Mouse (Mus musculus): ENCODE measurements at regions not wholly inside any gene's neighbourhood (a gene's known extent, or its start where the extent isn't known, plus 50 kb on each side); places are given as distances from the start of the nearest gene placed in this dataset.
A peak's percentile ranks its signal among the peaks of the same experiment; 100 is the strongest.

GRCm38 (mm10) chr15:8903651-8904050 lies 64.1 kb upstream of the Ranbp3l start:
- no peaks in the 10 kb centered on the region for H3K27me3 ChIP-seq (ENCODE audit: control insufficient read depth, insufficient read depth, low read length)
- H3K4me3 ChIP-seq (replicated peaks; ENCODE audit: insufficient read depth, low read depth, low read length), result no peak overlapping the region
- 81% methylated on average over 2 of the region's 2 CpGs for WGBS
- no peak for DNase-seq
- no peak overlapping the region for H3K27ac ChIP-seq (ENCODE audit: insufficient read depth, low read length)
- no peak for TF ChIP-seq CTCF (IDR thresholded peaks at IDR 0.05; ENCODE audit: borderline replicate concordance, insufficient read depth, low read depth, low read length)
- no peaks in the 10 kb centered on the region for H3K4me1 ChIP-seq (ENCODE audit: control insufficient read depth, insufficient read depth, low read length)

GRCm38 (mm10) chr15:8897487-8898158 lies 70.1 kb upstream of the Ranbp3l start:
- no peak overlapping the region for H3K4me3 ChIP-seq (replicated peaks; ENCODE audit: insufficient read depth, low read depth, low read length)
- peaks cover 5% of the 10 kb centered on the region for H3K4me1 ChIP-seq (ENCODE audit: control insufficient read depth, insufficient read depth, low read length)
- H3K27me3 ChIP-seq (ENCODE audit: control insufficient read depth, insufficient read depth, low read length), result no peaks in the 10 kb centered on the region; the same call in 1 of the 2 replicates
- TF ChIP-seq CTCF (IDR thresholded peaks at IDR 0.05; ENCODE audit: borderline replicate concordance, insufficient read depth, low read depth, low read length), result no peak
- no peak for TF ChIP-seq POLR2A (IDR thresholded peaks at IDR 0.05; ENCODE audit: borderline replicate concordance, insufficient read depth, low read length)
- 95% methylated on average over 11 of the region's 11 CpGs for WGBS
- no peak overlapping the region for H3K27ac ChIP-seq (ENCODE audit: insufficient read depth, low read length)
- no peak for DNase-seq

GRCm38 (mm10) chr15:8896856-8897255 lies 70.9 kb upstream of the Ranbp3l start:
- H3K27me3 ChIP-seq (ENCODE audit: control insufficient read depth, insufficient read depth, low read length), result no peaks in the 10 kb centered on the region; the same call in 1 of the 2 replicates
- no peak overlapping the region for H3K27ac ChIP-seq (ENCODE audit: insufficient read depth, low read length)
- no peak overlapping the region for H3K4me3 ChIP-seq (replicated peaks; ENCODE audit: insufficient read depth, low read depth, low read length)
- DNase-seq, result no peak
- H3K4me1 ChIP-seq (ENCODE audit: control insufficient read depth, insufficient read depth, low read length), result peaks cover 5% of the 10 kb centered on the region
- no peak for TF ChIP-seq POLR2A (IDR thresholded peaks at IDR 0.05; ENCODE audit: borderline replicate concordance, insufficient read depth, low read length)
- TF ChIP-seq CTCF (IDR thresholded peaks at IDR 0.05; ENCODE audit: borderline replicate concordance, insufficient read depth, low read depth, low read length), result no peak
- 91% methylated on average over 2 of the region's 2 CpGs for WGBS

GRCm38 (mm10) chr15:8896391-8896790 lies 71.4 kb upstream of the Ranbp3l start:
- Histone ChIP-seq H3K27ac (ENCODE audit: insufficient read depth, low read length) (no peak overlapping the region), H3K4me3 (replicated peaks; ENCODE audit: insufficient read depth, low read depth, low read length) (no peak overlapping the region), H3K4me1 (ENCODE audit: control insufficient read depth, insufficient read depth, low read length) (peaks cover 5% of the 10 kb centered on the region), H3K27me3 (ENCODE audit: control insufficient read depth, insufficient read depth, low read length) (no peaks in the 10 kb centered on the region; the same call in 1 of the 2 replicates)
- TF ChIP-seq POLR2A (IDR thresholded peaks at IDR 0.05; ENCODE audit: borderline replicate concordance, insufficient read depth, low read length) (no peak), CTCF (IDR thresholded peaks at IDR 0.05; ENCODE audit: borderline replicate concordance, insufficient read depth, low read depth, low read length) (no peak)
- 8% methylated on average over 12 of the region's 12 CpGs for WGBS
- DNase-seq, result peak; percentile 69 to 82

- over 99% methylated on average over 3 of the region's 3 CpGs for WGBS
- Histone ChIP-seq H3K27me3 (ENCODE audit: control insufficient read depth, insufficient read depth, low read length) (no peaks in the 10 kb centered on the region), H3K4me1 (ENCODE audit: control insufficient read depth, insufficient read depth, low read length) (no peaks in the 10 kb centered on the region), H3K27ac (ENCODE audit: insufficient read depth, low read length) (no peak overlapping the region), H3K4me3 (replicated peaks; ENCODE audit: insufficient read depth, low read depth, low read length) (no peak overlapping the region)
- no peak for TF ChIP-seq CTCF (IDR thresholded peaks at IDR 0.05; ENCODE audit: borderline replicate concordance, insufficient read depth, low read depth, low read length)
- no peak for TF ChIP-seq POLR2A (IDR thresholded peaks at IDR 0.05; ENCODE audit: borderline replicate concordance, insufficient read depth, low read length)
- DNase-seq, result no peak
Observed at GRCm38 (mm10) chr15:8885585-8885984, 82.2 kb upstream of the Ranbp3l start.

GRCm38 (mm10) chr15:8884608-8885467 lies 82.9 kb upstream of the Ranbp3l start:
- no peak for TF ChIP-seq POLR2A (IDR thresholded peaks at IDR 0.05; ENCODE audit: borderline replicate concordance, insufficient read depth, low read length)
- DNase-seq, result peak; percentile 23 to 25
- no peaks in the 10 kb centered on the region for H3K4me1 ChIP-seq (ENCODE audit: control insufficient read depth, insufficient read depth, low read length)
- H3K27me3 ChIP-seq (ENCODE audit: control insufficient read depth, insufficient read depth, low read length), result no peaks in the 10 kb centered on the region
- WGBS, result 50% methylated on average over 18 of the region's 18 CpGs
- H3K4me3 ChIP-seq (replicated peaks; ENCODE audit: insufficient read depth, low read depth, low read length), result no peak overlapping the region
- H3K27ac ChIP-seq (ENCODE audit: insufficient read depth, low read length), result no peak overlapping the region

- Histone ChIP-seq H3K27me3 (ENCODE audit: control insufficient read depth, insufficient read depth, low read length) (no peaks in the 10 kb centered on the region), H3K27ac (ENCODE audit: insufficient read depth, low read length) (no peak overlapping the region), H3K4me1 (ENCODE audit: control insufficient read depth, insufficient read depth, low read length) (no peaks in the 10 kb centered on the region), H3K4me3 (replicated peaks; ENCODE audit: insufficient read depth, low read depth, low read length) (no peak overlapping the region)
- WGBS, result 84% methylated on average over 9 of the region's 9 CpGs
- no peak for TF ChIP-seq POLR2A (IDR thresholded peaks at IDR 0.05; ENCODE audit: borderline replicate concordance, insufficient read depth, low read length)
- no peak for TF ChIP-seq CTCF (IDR thresholded peaks at IDR 0.05; ENCODE audit: borderline replicate concordance, insufficient read depth, low read depth, low read length)
- no peak for DNase-seq
Observed at GRCm38 (mm10) chr15:8882880-8883539, 84.7 kb upstream of the Ranbp3l start.
